Mouse (Mus musculus) embryonic facial prominence, embryonic 12.5 days (tissue): ENCODE data around the gene Aire. TPM values are rescaled to one million over a fixed set of nuclear protein-coding genes. Genes with fewer than 3 reads are reported as not detected.

Source experiments
- ATAC-seq: fragments of 200-750 bp; cut with Nextera tagmentation; 2 replicates; pipeline ENCODE4 v1.8.0; 2017; ENCODE audit not compliant: insufficient number of reproducible peaks, insufficient read depth, low FRiP score, low TSS enrichment
- H3K27ac ChIP-seq: fragments of 300-500 bp; sonication (generic); 2 replicates; pipeline ENCODE4 v1.5.1; 2016; ENCODE audit warnings: mild to moderate bottlenecking
- H3K27me3 ChIP-seq: fragments of 300-500 bp; sonication (generic); 2 replicates; pipeline ENCODE4 v1.6.1; 2016; ENCODE audit warnings: mild to moderate bottlenecking, moderate library complexity
- H3K36me3 ChIP-seq: fragments of 300-500 bp; sonication (generic); 2 replicates; pipeline ENCODE4 v1.6.1; 2016; ENCODE audit warnings: mild to moderate bottlenecking
- H3K4me1 ChIP-seq: fragments of 300-500 bp; sonication (generic); 2 replicates; pipeline ENCODE4 v1.6.1; 2016
- H3K4me2 ChIP-seq: fragments of 300-500 bp; sonication (generic); replicated peaks from 2 replicates; pipeline ENCODE4 v1.6.1; 2016; ENCODE audit warnings: mild to moderate bottlenecking, moderate library complexity
- H3K4me3 ChIP-seq: fragments of 300-500 bp; sonication (generic); 2 replicates; pipeline ENCODE4 v1.5.1; 2016; ENCODE audit warnings: mild to moderate bottlenecking
- H3K9ac ChIP-seq: fragments of 300-500 bp; sonication (generic); 2 replicates; pipeline ENCODE4 v1.6.1; 2016; ENCODE audit warnings: mild to moderate bottlenecking, moderate library complexity
- H3K9me3 ChIP-seq: fragments of 300-500 bp; sonication (generic); 2 replicates; pipeline ENCODE4 v1.6.1; 2016; ENCODE audit warnings: mild to moderate bottlenecking, moderate library complexity
- WGBS: fragments of 180-500 bp; shearing (Covaris S2); methylation state at CpG from one replicate; pipeline ENCODE4 v1.1.7; 2016; 5-methylcytosine and 5-hydroxymethylcytosine counted together
- polyA plus RNA-seq: library from polyadenylated mRNA; unstranded; fragments of >200 nt; fragmentation: Nextera tagmentation; extraction: Ambion mirVana; gene quantifications from 2 replicates; pipeline ENCODE4 v1.2.1, GENCODE M21; 2016

Gene Aire
- polyA plus RNA-seq, 1 experiment from 2014 or later = 0.17 TPM

GRCm38 (mm10) chr10:78077862-78078261 lies 34.5 kb upstream of the Aire start:
- Histone ChIP-seq H3K4me3 (no peak overlapping the region), H3K4me1 (no peaks in the 10 kb centered on the region), H3K36me3 (no peaks in the 10 kb centered on the region), H3K27ac (no peak overlapping the region), H3K9me3 (no peaks in the 10 kb centered on the region), H3K4me2 (no peak overlapping the region), H3K9ac (no peak overlapping the region), H3K27me3 (no peaks in the 10 kb centered on the region)
- ATAC-seq = no peak
- WGBS = 73% methylated on average over 9 of the region's 9 CpGs

- Histone ChIP-seq H3K4me3 (no peak overlapping the region), H3K9ac (no peak overlapping the region), H3K9me3 (no peaks in the 10 kb centered on the region), H3K4me2 (no peak overlapping the region), H3K4me1 (0 out of 2 replicates have a peak, but pooled peaks cover 1% of the 10 kb centered on the region), H3K27ac (no peak overlapping the region), H3K36me3 (no peaks in the 10 kb centered on the region), H3K27me3 (peaks cover 10% of the 10 kb centered on the region; the same call in 1 of the 2 replicates)
- ATAC-seq = no peak
- 85% methylated on average over 11 of the region's 11 CpGs for WGBS
Observed at GRCm38 (mm10) chr10:78074977-78075376, 31.6 kb upstream of the Aire start.

GRCm38 (mm10) chr10:78074151-78074550 lies 30.7 kb upstream of the Aire start:
- H3K36me3 ChIP-seq = no peaks in the 10 kb centered on the region
- no peak overlapping the region for H3K4me2 ChIP-seq
- H3K9me3 ChIP-seq = no peaks in the 10 kb centered on the region
- no peak overlapping the region for H3K9ac ChIP-seq
- 0 out of 2 replicates have a peak, but pooled peaks cover 5% of the 10 kb centered on the region for H3K4me1 ChIP-seq
- H3K27ac ChIP-seq = no peak overlapping the region
- no peak overlapping the region for H3K4me3 ChIP-seq
- H3K27me3 ChIP-seq = peaks cover 13% of the 10 kb centered on the region; the same call in 1 of the 2 replicates
- no peak for ATAC-seq
- 75% methylated on average over 4 of the region's 4 CpGs for WGBS

GRCm38 (mm10) chr10:78069101-78070011 lies 25.9 kb upstream of the Aire start, which contains the start of gene Icosl:
TSS of gene Icosl (plus strand) at chr10:78069302.
- Histone ChIP-seq H3K36me3 (no peaks in the 10 kb centered on the region), H3K4me3 (peak within 1 kb of the TSS; percentile 61), H3K4me1 (0 out of 2 replicates have a peak, but pooled peaks cover 5% of the 10 kb centered on the region), H3K9me3 (no peaks in the 10 kb centered on the region), H3K9ac (peak within 1 kb of the TSS; percentile 64), H3K27ac (0 out of 2 replicates have a peak within 1 kb of the TSS, but pooled peaks have one; percentile 11), H3K4me2 (peak within 1 kb of the TSS; percentile 95), H3K27me3 (peaks cover 17% of the 10 kb centered on the region)
- ATAC-seq = peak; percentile 89
- under 1% methylated on average over 66 of the region's 66 CpGs for WGBS

GRCm38 (mm10) chr10:78068541-78068940 lies 25.1 kb upstream of the Aire start:
- Histone ChIP-seq H3K4me3 (peak overlapping the region; percentile 61), H3K4me2 (peak overlapping the region; percentile 95), H3K9ac (peak overlapping the region; percentile 64; the same call in 1 of the 2 replicates), H3K36me3 (no peaks in the 10 kb centered on the region), H3K4me1 (0 out of 2 replicates have a peak, but pooled peaks cover 5% of the 10 kb centered on the region), H3K9me3 (no peaks in the 10 kb centered on the region), H3K27me3 (peaks cover 17% of the 10 kb centered on the region), H3K27ac (no peak overlapping the region)
- 25% methylated on average over 11 of the region's 11 CpGs for WGBS
- ATAC-seq = no peak

GRCm38 (mm10) chr10:78067226-78067625 lies 23.8 kb upstream of the Aire start:
- no peak for ATAC-seq
- H3K36me3 ChIP-seq = no peaks in the 10 kb centered on the region
- peaks cover 17% of the 10 kb centered on the region for H3K27me3 ChIP-seq
- H3K9ac ChIP-seq = no peak overlapping the region
- WGBS = 34% methylated on average over 4 of the region's 4 CpGs
- 0 out of 2 replicates have a peak, but pooled peaks cover 5% of the 10 kb centered on the region for H3K4me1 ChIP-seq
- H3K27ac ChIP-seq = no peak overlapping the region
- no peaks in the 10 kb centered on the region for H3K9me3 ChIP-seq
- H3K4me2 ChIP-seq = no peak overlapping the region
- H3K4me3 ChIP-seq = no peak overlapping the region

- no peak overlapping the region for H3K9ac ChIP-seq
- H3K27me3 ChIP-seq = no peaks in the 10 kb centered on the region
- no peaks in the 10 kb centered on the region for H3K9me3 ChIP-seq
- no peak overlapping the region for H3K4me2 ChIP-seq
- no peak overlapping the region for H3K27ac ChIP-seq
- no peak for ATAC-seq
- H3K36me3 ChIP-seq = no peaks in the 10 kb centered on the region
- H3K4me1 ChIP-seq = no peaks in the 10 kb centered on the region
- no peak overlapping the region for H3K4me3 ChIP-seq
- 81% methylated on average over 9 of the region's 9 CpGs for WGBS
Observed at GRCm38 (mm10) chr10:78063122-78063521, 19.7 kb upstream of the Aire start.

- WGBS = 90% methylated on average over 8 of the region's 8 CpGs
- ATAC-seq = no peak
- Histone ChIP-seq H3K27ac (no peak overlapping the region), H3K4me2 (no peak overlapping the region), H3K9ac (no peak overlapping the region), H3K9me3 (no peaks in the 10 kb centered on the region), H3K27me3 (no peaks in the 10 kb centered on the region), H3K4me1 (no peaks in the 10 kb centered on the region), H3K4me3 (no peak overlapping the region), H3K36me3 (no peaks in the 10 kb centered on the region)
Observed at GRCm38 (mm10) chr10:78057056-78057455, 13.6 kb upstream of the Aire start.

- Histone ChIP-seq H3K27ac (no peak overlapping the region), H3K9me3 (no peaks in the 10 kb centered on the region), H3K4me1 (no peaks in the 10 kb centered on the region), H3K4me2 (no peak overlapping the region), H3K9ac (no peak overlapping the region), H3K4me3 (no peak overlapping the region), H3K36me3 (no peaks in the 10 kb centered on the region), H3K27me3 (no peaks in the 10 kb centered on the region)
- peak; percentile 29; the same call in 1 of the 2 replicates for ATAC-seq
- 64% methylated on average over 19 of the region's 19 CpGs for WGBS
Observed at GRCm38 (mm10) chr10:78054633-78055565, 11.5 kb upstream of the Aire start.

GRCm38 (mm10) chr10:78049519-78050035 lies 6.2 kb upstream of the Aire start:
- 57% methylated on average over 11 of the region's 11 CpGs for WGBS
- Histone ChIP-seq H3K27ac (no peak overlapping the region), H3K4me1 (no peaks in the 10 kb centered on the region), H3K4me3 (no peak overlapping the region), H3K4me2 (no peak overlapping the region), H3K36me3 (no peaks in the 10 kb centered on the region), H3K9me3 (no peaks in the 10 kb centered on the region), H3K27me3 (no peaks in the 10 kb centered on the region), H3K9ac (no peak overlapping the region)
- ATAC-seq = no peak

GRCm38 (mm10) chr10:78048061-78048730 lies 4.8 kb upstream of the Aire start:
- Histone ChIP-seq H3K9ac (no peak overlapping the region), H3K27ac (no peak overlapping the region), H3K4me2 (no peak overlapping the region), H3K9me3 (no peaks in the 10 kb centered on the region), H3K36me3 (no peaks in the 10 kb centered on the region), H3K27me3 (no peaks in the 10 kb centered on the region), H3K4me1 (0 out of 2 replicates have a peak, but pooled peaks cover 2% of the 10 kb centered on the region), H3K4me3 (no peak overlapping the region)
- 91% methylated on average over 9 of the region's 10 CpGs for WGBS
- no peak for ATAC-seq
